Mouse (Mus musculus): ENCODE results near the gene Gm29094. TPM values are rescaled to one million over a fixed set of nuclear protein-coding genes. Genes with fewer than 3 reads are reported as not detected.
"Not testable (repeated sequence)": the region's sequence is repeated elsewhere in the genome, so short reads cannot be mapped to it uniquely, and the experiment has no call there.

The Gm29094 gene
- not detected for total RNA-seq (2021)
- long read RNA-seq, experiment 1, partial matches to known transcripts = 0 of 1 reads
- long read RNA-seq, experiment 1, other reads (novel, unspliced or antisense) = 1 of 1 reads
- long read RNA-seq, experiment 2 = 0 reads

DNA sequence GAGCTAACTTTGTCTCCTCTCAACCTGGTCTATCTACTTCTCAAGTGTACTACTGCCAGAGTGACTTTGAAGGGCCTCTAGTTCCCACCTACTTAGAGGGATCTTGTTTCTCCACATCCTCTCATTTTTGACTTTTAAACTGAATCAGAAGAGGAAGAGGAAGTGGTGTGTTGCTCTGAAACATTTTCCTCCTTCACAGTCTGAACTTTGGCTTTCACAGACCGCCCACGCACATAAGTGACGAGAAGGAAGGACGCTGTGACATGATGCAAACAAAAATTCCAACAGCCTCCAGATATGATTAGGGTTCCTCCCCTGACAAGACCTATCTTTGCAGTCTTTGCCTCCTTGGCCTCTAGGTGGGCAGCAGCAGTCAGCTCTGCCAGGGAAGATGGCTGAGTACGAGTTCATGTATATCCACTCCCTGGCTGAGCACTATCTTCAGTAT is at the start of gene Gm29094, which contains the start of gene Bcl2a1b:
Gm29094 (plus strand) TSS at position 411 of the 448 bp plus-strand sequence.
Bcl2a1b (plus strand) TSS at position 241 of the 448 bp plus-strand sequence.
- not testable (repeated sequence) for DNase-seq

DNA sequence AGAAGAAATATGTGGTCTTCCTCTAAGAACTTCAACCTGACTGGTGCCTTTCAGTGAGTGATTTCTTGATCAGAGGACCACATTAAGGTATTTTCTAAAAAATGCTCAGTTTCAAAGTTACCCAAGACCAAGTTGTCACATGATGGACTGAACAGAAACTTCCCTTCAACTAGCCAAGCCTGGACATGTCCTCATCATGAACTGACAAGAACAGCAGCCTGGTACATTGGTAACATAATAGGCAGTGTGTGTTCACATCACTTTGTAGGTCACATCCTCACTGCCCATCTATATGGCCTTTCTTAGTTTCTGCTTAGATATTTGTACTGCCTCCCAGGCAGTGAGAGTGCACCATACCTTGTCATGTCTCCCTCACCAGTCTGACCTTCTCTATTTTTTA is 26.6 kb upstream of the Gm29094 start:
- not testable (repeated sequence) for DNase-seq

DNA sequence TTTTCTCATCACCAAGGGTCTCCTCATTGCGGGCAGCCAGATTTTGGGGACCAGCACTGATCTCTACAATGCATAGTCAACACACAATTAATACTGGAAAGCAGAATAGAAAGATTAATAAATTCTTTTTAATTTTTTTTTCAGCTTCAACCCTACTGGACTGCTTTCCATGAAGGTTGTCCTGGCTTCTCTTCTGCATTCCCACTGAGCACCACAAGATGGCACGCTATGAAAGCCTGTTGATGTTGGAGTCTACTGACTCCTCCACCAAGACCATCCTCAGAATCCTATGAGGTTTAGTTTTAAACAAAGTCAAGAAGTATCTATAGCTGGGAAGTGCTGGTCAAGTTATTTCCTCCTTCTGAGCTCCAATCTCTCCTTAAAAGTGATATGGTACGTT is 20.3 kb upstream of the Gm29094 start:
- not testable (repeated sequence) for DNase-seq

DNA sequence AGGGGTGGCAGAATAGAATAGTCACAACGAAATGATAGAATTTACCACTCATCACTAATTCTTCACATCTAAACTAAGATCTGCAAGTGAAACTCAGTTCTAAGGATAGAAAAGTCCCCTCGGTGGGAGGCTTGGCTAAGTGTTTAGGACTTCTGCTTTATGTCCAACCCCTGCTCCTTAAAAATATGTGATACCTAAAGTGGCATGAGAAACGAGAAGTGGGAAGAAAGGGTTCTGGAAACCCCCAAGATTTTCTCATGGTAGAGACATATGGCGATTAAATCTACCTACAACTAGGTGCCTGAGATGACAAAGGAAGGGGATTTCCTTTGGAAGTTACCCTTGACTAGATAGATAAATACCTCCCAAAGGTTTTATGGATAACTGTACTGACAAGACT is 19.7 kb upstream of the Gm29094 start:
- not testable (repeated sequence) for DNase-seq

DNA sequence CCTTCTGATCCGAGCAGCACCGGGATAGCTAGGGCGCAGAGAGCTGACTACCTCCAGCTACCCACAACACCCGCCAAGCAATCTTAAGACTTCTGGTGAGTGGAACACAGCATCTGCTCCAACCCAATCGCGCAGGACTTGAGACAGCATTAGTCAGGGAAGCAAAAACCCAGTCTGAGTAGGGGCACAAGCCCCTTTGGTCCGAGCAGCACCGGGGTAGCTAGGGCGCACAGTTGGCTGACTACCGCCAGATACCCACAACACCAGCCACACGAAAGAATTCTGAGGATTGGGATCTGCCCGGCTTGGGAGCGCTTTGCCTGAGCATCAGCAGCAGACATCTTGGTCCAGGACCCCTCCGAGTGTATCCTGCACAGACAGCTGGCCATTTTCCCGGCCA is 12.2 kb upstream of the Gm29094 start:
- not testable (repeated sequence) for DNase-seq

DNA sequence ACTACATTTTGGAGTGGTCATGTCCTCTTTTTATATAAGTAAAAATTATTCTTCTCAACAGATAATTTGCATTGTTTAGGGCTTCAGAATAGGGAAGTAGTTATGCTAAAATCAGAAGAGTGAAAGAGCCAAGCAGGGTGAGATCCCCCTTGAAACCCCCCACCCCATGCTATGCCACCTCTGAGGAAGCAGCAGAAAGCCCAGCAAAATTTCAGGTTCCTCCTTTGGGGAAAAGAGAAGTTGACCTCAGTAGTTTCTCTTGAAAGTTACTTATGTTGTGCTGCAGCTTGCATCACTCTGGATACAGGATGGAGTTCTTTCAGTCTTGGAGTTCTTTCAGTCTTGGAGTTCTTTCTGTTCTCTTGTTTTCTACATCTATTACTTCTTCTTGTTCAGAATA is 3.7 kb upstream of the Gm29094 start:
- DNase-seq = not testable (repeated sequence)

DNA sequence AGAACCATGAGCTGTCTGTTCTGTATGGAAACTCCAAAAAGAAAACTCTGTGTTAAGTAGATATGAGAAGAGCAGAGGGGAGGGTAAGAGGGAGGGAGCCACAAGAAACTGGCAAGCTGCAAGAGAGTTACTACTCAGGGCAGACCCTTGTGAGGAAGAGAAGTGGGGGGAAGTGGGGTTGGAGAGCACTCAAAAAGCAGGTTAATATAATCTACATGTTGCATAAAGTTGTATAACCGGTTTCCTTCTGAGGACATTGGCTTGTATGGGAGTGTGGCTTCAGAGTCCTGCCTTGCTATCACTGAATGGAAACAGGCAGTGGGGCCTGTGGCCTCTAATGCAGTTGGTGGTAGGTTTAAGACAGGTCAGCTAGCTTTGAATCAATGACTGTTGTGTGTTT is 1.7 kb upstream of the Gm29094 start:
- not testable (repeated sequence) for DNase-seq

DNA sequence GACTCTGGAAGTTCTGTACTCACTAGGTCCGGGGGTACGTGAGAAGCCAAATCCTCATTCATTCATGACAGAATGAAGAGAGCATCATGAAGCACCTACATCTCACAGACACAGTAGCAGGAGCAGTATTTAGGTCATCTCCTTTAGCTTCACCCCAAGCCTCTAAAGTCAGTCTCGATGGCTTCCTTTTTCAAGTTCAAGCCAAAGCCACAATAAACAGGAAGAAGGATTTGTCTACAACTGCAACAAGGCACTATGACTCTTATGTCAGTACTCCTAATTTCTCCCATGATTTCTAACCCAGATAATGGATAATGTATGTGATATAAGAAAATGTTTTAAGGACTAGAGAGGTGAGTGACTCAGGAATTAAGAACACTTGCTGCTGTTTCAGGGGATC is 830 bp upstream of the Gm29094 start:
- DNase-seq = not testable (repeated sequence)

DNA sequence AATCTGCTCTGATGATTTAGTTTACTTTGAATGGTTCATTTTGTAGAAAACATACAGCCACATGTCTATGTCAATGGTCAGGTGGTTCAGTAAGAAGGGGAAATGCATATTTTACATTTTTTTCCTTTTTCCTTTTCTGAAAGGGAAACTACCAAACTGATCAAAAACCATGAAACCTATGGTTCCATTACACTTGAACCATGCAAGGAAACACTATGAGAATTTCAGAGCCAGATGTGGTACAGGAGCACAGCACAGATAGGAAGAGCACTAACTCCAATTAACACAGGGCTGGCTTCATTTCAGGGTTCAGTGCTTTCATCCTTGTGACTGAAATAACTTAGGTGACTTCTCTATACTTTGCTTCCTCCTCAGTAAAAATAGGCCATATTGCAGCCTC is 3.1 kb downstream of the Gm29094 start:
- DNase-seq = not testable (repeated sequence)

DNA sequence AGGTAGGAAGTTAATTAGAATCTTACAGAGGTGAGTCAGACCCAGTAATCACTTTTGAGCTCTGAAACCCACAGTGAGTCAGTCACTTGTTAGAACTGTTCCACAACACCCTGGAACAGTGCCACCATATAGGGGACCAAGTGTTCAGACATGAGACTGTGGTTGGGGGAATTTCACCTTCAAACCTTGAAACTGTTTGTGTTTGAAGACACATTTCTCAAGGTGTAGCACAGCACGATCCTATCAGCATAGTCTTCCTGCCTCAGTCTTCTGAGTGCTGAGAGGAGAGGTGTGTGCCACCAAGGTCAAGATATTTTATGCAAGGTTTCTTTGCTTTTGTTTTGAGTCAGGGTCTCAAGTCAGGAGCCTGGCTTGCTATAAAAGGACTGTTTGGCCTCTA is 9.8 kb downstream of the Gm29094 start:
- DNase-seq = not testable (repeated sequence)

DNA sequence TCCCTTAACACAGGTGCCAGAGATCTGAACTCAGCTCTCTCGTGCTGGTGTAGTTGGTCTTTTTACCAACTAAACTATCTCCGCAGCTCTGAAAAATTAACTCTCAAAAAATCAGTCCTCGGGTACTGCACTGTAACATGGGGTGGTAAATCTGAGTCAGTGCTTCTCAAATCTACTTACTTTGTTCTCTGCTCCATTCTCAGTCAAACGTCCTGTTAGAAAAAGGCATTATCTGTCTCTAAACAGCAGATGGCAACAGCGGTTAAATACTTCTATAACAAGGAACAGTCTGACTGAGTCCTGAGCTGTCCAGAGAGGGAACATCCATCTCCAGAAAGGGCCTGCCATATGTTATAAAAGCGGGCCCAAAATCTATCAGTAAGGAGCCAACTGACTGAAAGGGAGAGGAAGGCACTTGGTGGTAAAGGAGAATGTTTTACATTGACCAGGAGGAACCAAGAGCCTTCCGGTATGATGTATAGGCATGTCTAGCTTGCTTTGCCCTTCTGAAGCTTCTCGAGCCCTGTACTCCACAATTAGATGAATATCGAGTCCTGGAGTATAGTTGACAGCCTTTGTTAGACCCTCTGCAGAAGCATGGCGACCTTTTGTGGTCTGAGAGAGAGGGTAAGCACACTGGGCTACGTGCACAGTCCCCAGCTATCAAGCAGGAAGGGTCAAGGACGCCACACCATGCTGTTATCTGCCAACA is 11.3 kb downstream of the Gm29094 start, which contains the start of gene Mthfs:
Mthfs (plus strand) TSS at position 324 of the 712 bp plus-strand sequence.
- DNase-seq = not testable (repeated sequence)

DNA sequence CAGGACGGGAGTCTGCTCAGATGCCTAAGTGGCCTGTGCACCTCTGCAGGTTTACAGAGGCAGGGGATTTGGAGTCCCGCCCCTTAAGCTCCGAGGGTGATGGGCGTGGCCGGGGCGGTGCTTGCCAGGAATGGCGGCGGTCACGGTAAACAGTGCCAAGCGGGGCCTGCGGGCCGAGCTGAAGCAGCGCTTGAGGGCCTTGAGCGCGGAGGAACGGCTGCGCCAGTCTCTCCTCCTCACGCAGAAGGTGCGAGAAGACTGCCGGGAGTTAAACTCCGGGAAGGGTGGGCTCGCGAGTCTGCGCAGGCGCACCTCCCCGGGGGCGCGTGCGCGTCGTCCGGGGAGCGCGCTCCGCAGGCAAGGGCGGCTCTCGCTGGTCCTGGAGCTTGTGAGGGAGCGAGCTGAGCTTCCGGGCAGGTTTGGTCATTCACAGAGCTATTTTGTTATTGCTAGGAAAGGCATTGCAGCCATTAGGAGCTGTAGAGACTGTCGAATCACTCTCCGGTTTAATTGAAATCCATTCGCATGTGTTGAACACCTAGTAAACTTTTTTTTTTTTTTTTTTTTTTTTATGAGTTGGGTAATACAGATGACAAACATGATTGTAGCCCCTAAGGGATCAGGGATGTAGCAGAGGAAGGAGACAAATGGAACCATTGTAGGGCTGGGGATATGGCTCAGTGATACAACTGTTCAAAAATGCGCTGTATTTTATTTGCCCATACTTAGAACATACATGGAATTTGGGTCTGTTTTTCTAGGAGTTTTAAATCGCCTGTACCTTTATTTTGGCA is 12.1 kb downstream of the Gm29094 start:
- peak; percentile 84 for DNase-seq

DNA sequence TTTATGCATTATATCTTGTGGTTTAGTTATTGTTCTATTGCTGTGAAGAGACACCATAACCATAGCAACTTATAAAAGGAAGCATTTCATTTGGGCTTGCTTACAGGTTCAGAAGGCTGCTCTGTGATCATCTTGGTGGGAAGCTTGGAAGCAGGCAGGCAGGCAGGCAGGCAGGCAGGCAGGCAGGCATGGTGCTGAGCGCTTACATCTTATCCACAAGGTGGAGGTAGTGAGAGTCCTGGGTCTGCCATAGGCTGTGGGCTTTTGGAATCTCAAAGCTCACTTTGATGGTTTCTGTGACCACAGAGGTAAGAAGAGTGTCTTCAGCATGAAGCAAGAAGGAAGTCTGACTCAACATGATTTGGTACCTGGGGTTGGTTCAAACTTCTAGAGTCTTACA is 13.2 kb downstream of the Gm29094 start:
- not testable (repeated sequence) for DNase-seq

DNA sequence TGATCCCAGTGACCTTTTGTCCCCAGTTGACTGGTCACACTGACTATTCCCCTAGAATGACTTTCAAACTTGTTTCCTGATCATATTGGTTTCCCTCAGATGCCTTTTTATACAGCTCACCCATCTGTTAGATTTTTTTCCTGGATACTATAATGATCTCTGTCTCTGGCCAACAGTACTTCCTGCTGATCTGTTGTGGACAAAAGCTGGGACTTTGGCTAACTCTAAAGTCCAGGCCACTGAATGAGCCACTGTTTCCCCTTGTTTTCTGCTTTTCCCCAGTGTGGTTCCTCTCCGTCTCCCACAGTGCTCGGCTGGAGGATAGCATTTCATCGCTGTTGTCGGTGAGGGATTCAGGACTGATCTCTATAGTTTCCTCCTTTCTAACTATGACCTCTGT is 19.0 kb downstream of the Gm29094 start:
- DNase-seq = not testable (repeated sequence)

DNA sequence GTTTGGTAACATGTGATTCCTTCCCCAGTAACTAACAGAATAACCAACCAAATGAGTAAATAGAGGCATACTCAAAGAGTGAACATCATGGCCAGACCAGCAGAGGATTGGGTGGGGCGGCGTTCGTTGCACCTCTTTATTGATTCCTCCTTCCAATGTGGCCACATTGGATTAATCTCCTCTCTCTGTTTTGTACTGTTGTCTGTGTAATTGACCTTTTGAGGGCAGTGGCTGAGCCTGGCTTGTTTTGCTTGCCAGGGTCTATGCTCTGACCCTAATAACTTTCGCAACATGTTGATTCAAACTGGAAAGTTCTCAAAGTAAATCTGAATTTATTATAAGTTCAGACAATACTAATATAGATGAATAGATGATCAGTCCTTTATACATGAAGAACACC is 20.5 kb downstream of the Gm29094 start:
- not testable (repeated sequence) for DNase-seq

DNA sequence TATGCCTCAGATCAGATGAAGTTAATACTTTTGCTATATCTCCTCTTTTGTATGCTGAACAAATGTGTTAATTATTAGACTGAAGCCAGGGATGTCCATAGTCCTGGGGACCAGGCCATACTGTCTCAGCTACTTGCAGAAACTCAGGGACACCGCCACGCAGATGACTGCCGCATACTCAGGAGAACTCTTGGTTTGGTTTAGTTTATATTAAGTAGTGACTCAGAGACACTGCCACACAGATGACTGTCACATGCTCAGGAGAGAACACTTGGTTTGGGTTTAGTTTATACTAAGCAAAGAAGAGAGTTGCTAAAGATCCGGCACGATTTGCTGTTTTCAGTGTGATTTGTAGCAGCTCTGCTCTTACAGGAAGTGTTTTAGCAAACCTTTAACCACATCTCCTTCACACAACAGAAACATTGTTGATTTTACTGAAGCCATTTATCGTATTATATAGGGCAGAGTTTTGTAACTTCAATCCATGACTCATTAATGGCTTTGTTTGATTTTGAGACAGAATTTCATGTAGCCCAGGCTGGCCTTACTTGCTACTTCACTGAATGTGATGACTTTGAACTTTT is 21.6 kb downstream of the Gm29094 start:
- DNase-seq = not testable (repeated sequence)

DNA sequence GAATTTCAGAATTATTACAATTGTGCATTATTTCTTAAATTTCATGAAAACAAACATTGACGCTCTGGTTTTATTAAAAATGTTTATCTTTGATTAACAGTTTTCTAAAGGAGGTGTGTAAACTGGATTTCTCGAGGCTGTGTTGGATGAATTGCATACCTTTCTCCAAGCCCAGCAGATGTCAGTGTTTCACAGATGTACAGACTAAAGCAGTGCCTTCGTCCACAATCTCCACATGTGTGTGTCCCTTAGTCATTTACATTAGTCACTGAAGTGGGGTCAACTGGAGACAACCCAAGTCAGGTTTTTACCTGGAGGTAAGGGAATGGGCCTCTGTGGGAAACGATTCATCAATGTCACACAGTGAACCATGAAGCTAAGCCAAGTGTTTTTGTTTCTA is 26.9 kb downstream of the Gm29094 start:
- DNase-seq = no peak

DNA sequence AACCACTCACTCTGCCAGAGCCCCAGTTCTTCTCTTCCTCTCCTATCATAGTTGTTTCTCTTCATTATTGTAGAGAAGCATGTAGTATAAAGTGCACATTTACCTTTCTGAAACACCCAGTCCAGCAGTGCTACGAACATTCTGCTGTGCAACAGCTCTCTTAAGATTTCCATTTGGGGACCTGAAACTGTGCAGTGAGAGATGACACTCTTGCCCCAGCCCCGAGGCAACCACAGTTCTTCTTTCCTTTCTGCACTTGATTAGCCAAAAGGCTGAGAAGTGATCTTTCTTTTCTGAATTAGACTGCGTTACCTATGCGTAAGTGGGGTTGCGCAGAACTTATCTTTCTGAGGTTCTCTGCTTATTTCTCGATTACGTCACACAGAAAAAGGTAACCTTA is 28.9 kb downstream of the Gm29094 start:
- DNase-seq = no peak

DNA sequence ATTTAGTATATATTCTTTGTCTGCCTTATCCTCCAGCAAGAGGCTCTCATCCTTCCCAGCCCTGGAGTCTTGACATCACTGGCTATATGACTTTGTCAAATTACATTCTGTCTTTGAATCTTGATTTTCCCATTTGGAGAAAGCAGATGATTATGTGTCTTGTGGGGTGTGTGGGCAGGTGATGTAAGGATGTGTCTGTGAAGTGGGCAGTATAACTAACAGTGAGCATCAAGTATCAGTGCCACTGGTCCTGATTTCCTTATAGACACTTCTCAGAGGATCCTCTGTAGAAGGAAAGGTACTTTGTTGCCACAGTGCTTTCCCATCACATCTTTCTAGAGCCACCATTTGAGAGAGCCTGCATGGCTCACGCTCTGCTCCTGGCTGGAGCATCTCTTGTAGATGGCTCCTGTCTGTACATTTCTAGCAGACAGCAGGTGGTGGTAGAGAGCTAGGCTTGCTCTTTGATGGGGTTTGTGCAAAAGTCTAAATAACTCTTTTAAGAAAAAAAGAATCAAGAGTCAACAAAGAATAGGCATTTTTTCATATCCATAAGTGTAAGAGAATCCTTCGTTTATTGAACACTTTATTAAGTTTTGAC is 31.8 kb downstream of the Gm29094 start:
- not testable (repeated sequence) for DNase-seq

DNA sequence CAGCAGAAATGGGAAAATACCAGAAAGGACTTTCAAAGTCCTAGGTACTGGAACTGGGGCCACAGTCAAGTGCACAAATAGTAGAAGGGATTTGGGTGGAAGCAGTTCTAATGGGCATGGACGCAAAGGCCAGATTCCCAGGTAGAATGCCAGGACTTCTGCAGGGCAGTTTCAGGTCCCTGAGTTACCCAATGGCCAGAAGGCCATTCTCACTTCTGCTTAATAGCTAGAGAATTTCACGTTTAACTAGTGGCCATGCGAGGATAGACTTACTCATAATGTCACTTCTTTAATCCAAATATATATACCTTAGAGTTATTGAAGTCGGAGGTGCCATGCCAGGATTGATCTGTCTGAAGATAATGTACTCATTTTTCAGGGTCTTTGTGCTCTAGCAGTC is 38.0 kb downstream of the Gm29094 start:
- DNase-seq = not testable (repeated sequence)

DNA sequence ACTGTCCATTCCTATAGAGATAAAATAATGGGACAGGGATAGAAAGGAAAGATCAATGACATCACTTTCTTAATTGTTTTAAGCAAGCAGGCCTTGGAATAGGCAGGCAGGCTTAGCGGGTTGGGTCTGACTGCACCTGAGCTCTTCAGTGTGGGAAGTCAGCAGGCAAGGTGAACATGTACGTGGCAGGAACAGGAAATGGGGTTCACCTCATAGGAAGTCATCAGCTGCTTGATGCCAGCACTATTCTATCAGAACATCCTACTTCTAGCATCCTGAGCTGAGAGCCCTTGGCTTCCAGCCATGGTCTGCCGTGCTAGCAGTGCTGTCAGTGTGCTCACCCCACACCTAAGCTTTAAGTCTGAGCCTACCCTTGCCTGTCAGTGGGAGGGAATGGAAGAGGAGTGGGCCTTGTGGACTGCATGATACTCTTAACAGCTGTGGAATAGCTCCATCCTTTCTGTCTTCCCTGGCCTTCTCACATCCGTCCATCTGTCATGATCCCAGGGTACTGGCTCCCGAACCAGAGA is 39.9 kb downstream of the Gm29094 start:
- not testable (repeated sequence) for DNase-seq

DNA sequence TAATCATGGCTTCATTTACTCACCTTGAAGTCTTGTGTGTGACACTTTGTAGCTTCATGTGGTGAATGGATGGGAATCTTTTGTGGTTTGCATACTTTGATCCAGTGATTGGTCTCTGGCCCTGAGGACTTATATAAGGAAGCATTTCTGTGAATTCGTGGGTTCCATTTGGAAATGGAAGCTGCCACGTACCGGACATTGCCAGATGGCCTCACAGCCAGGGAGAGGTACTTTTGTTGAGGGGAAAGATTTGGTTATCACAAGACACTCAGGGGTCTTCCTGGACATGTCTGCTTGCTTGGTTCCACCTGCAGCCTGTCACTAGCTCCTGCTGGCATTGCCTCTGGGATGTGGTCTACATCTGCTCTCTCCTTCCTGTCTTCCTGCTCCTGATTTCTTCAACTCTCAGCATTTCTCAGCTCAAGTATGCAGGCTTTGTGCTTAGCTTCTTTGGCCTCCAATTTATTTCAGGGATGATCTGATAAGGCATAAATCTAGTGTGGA is 41.4 kb downstream of the Gm29094 start:
- DNase-seq = not testable (repeated sequence)
